21 mouse cellular contexts compared by ENCODE assay signal in the genomic region with DNA sequence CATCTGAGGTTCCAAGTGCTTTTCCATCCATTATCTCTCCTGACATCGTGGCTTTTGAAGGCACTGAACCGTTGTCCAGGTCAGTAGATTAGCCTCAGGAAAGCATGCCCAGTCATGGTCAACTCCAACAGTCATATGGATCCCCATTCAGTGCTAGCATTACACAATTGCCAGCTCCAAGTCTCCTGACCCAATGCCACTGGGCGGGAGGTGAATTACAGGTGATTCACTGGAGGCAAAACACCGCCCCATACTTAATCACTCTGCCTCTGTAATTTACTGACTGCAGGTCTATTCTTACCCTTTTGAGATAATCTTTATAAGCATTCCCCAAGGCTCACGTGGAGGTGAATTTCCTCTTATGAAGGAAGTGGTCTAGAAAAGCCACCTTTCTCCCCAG. TPM values are rescaled to one million over a fixed set of nuclear protein-coding genes. Genes with fewer than 3 reads are reported as not detected.
A peak's percentile ranks its signal among the peaks of the same experiment; 100 is the strongest.
DNase-seq lines count a peak whose midpoint lies in the region; ATAC-seq and TF ChIP-seq lines count a peak whose summit lies in the region.
"Had no signal": no experiment of that assay in that cellular context is flagged by ENCODE, and none has a peak within 500 bp of the region (broad histone marks: within the 10 kb centered on the region; RNA-seq: fewer than 3 reads in every experiment).

No protein-coding gene starts in this region.

- no peak for DNase-seq in kidney, postnatal 10 days
- DNase-seq in urinary bladder, postnatal 14 days (ENCODE audit: low spot score) = peak; percentile 70
- no peak for DNase-seq in urinary bladder, postnatal 10 days (ENCODE audit: low spot score)
- DNase-seq in embryo, embryonic 11 days = no peak
- DNase-seq in right cerebral cortex, adult 18-20 months = no peak
- DNase-seq: adrenal gland, adult 2 months; cerebellum, adult 11-12 months; cerebellum, postnatal 10 days; gastrocnemius, postnatal 25 days; heart, adult 18-20 months; heart, postnatal 10 days; right cerebral cortex, postnatal 14 days; spleen, adult 18-20 months; thymus, postnatal 25 days had no signal

- TF ChIP-seq CTCF in intestine, postnatal 0 days (IDR thresholded peaks at IDR 0.05; ENCODE audit: low read depth) = no peak

- no peak overlapping the region for H3K4me2 ChIP-seq in kidney, embryonic 16.5 days (replicated peaks; ENCODE audit: low read depth, low read length)
- H3K4me2 ChIP-seq in intestine, postnatal 0 days (replicated peaks; ENCODE audit: low read depth) = peak overlapping the region; percentile 6
- H3K4me2 ChIP-seq: embryonic facial prominence, embryonic 12.5 days; heart, embryonic 12.5 days; midbrain, embryonic 13.5 days had no signal

- 49% methylated on average over 5 of the region's 5 CpGs for WGBS in kidney, embryonic 16.5 days
- WGBS in intestine, postnatal 0 days = 36% methylated on average over 5 of the region's 5 CpGs

- H3K9me3 ChIP-seq in kidney, embryonic 16.5 days (ENCODE audit: low read length) = no peaks in the 10 kb centered on the region
- no peaks in the 10 kb centered on the region for H3K9me3 ChIP-seq in intestine, postnatal 0 days (ENCODE audit: control insufficient read depth)
- H3K9me3 ChIP-seq: embryonic facial prominence, embryonic 12.5 days; heart, embryonic 12.5 days; midbrain, embryonic 13.5 days had no signal

- H3K27ac ChIP-seq in kidney, embryonic 16.5 days (ENCODE audit: low read length) = peak overlapping the region; percentile 66
- peak overlapping the region; percentile 85 for H3K27ac ChIP-seq in intestine, postnatal 0 days (ENCODE audit: low read depth, low read length)
- H3K27ac ChIP-seq: embryonic facial prominence, embryonic 12.5 days; hindbrain, postnatal 0 days; midbrain, embryonic 13.5 days had no signal

- H3K36me3 ChIP-seq in kidney, embryonic 16.5 days (ENCODE audit: insufficient read depth, low read length) = no peaks in the 10 kb centered on the region
- no peaks in the 10 kb centered on the region for H3K36me3 ChIP-seq in intestine, postnatal 0 days (ENCODE audit: control insufficient read depth, insufficient read depth)
- H3K36me3 ChIP-seq: embryonic facial prominence, embryonic 12.5 days; heart, embryonic 12.5 days; midbrain, embryonic 13.5 days had no signal

- H3K9ac ChIP-seq in kidney, embryonic 16.5 days (replicated peaks; ENCODE audit: low read length) = no peak overlapping the region
- no peak overlapping the region for H3K9ac ChIP-seq in intestine, postnatal 0 days (ENCODE audit: low read depth, low read length)
- H3K9ac ChIP-seq: embryonic facial prominence, embryonic 12.5 days; heart, embryonic 12.5 days; midbrain, embryonic 13.5 days had no signal

- no peak overlapping the region for H3K4me3 ChIP-seq in kidney, embryonic 16.5 days (ENCODE audit: low read length)
- no peak overlapping the region for H3K4me3 ChIP-seq in intestine, postnatal 0 days (ENCODE audit: low read depth, low read length)
- H3K4me3 ChIP-seq: embryonic facial prominence, embryonic 12.5 days; heart, embryonic 12.5 days; megakaryocyte, embryonic 14.5 days; midbrain, embryonic 13.5 days had no signal

- no peaks in the 10 kb centered on the region for H3K27me3 ChIP-seq in kidney, embryonic 16.5 days (ENCODE audit: insufficient read depth, low read length)
- H3K27me3 ChIP-seq in intestine, postnatal 0 days (replicated peaks; ENCODE audit: control insufficient read depth, insufficient read depth, low read length) = no peaks in the 10 kb centered on the region
- H3K27me3 ChIP-seq: megakaryocyte, embryonic 14.5 days; midbrain, embryonic 13.5 days had no signal

- ATAC-seq in kidney, embryonic 16.5 days (ENCODE audit: low FRiP score, low TSS enrichment) = peak; percentile 41; the same call in 1 of the 2 replicates
- peak; percentile 91 for ATAC-seq in intestine, postnatal 0 days
- ATAC-seq: hindbrain, postnatal 0 days; midbrain, embryonic 13.5 days had no signal

- H3K4me1 ChIP-seq in kidney, embryonic 16.5 days (ENCODE audit: insufficient read depth, low read length) = peaks cover 23% of the 10 kb centered on the region
- H3K4me1 ChIP-seq in intestine, postnatal 0 days (replicated peaks; ENCODE audit: control insufficient read depth, insufficient read depth, low read length) = peaks cover 5% of the 10 kb centered on the region
- H3K4me1 ChIP-seq: midbrain, embryonic 13.5 days had no signal

RNA-seq across cellular contexts. Expression of a gene that starts 19.5 kb away (rescaled TPM):
- polyA plus RNA-seq in kidney, embryonic 16.5 days (2015; fragmentation: Nextera tagmentation; extraction: Ambion mirVana) = 9.0 and 9.3 TPM in 2 replicates
- polyA plus RNA-seq in intestine, postnatal 0 days (2015; fragmentation: Nextera tagmentation; extraction: Ambion mirVana) = 8.6 and 10.7 TPM in 2 replicates
